19 mouse cellular contexts compared by ENCODE assay signal in the genomic region with DNA sequence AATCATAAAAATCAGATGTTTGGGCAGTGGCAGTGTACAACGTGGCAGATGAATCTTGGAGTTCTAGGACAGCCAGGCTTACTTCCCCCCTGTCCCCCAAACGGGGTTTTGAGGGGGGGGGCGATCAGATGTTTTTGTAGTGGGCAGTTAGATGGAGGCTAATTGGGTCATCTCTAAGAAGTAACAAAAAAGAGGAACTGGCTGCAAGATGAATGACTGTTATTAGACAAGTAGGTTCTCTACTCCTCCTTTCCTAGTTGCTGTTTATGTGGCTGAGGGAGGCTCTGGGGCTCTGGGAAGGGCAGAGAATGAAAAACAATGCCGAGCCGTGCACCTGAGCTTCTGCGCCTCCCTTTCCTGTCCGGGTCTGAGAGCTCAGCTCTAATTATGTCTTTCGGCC. TPM values are rescaled to one million over a fixed set of nuclear protein-coding genes. Genes with fewer than 3 reads are reported as not detected.
A peak's percentile ranks its signal among the peaks of the same experiment; 100 is the strongest.
DNase-seq lines count a peak whose midpoint lies in the region; ATAC-seq and TF ChIP-seq lines count a peak whose summit lies in the region.
"Had no signal": no experiment of that assay in that cellular context is flagged by ENCODE, and none has a peak within 500 bp of the region (broad histone marks: within the 10 kb centered on the region; RNA-seq: fewer than 3 reads in every experiment).

No protein-coding gene starts in this region.

- H3K27ac ChIP-seq in heart, embryonic 15.5 days = peak overlapping the region; percentile 16; the same call in 1 of the 2 replicates
- no peak overlapping the region for H3K27ac ChIP-seq in heart, embryonic 11.5 days (ENCODE audit: low read depth, low read length)
- peak overlapping the region; percentile 6; the same call in 1 of the 2 replicates for H3K27ac ChIP-seq in liver, postnatal 0 days (ENCODE audit: low read depth)
- H3K27ac ChIP-seq: embryonic facial prominence, embryonic 10.5 days; limb, embryonic 15.5 days; lung, embryonic 15.5 days; neural tube, embryonic 15.5 days had no signal

- WGBS in heart, embryonic 15.5 days = 59% methylated on average over 8 of the region's 8 CpGs
- 73% methylated on average over 8 of the region's 8 CpGs for WGBS in heart, embryonic 11.5 days (ENCODE audit: insufficient replicate concordance)
- WGBS in liver, postnatal 0 days (ENCODE audit: insufficient replicate concordance) = 29% methylated on average over 8 of the region's 8 CpGs

- peak; percentile 16 for DNase-seq in thymus, postnatal 25 days
- DNase-seq in thymus, postnatal 36 days = no peak
- no peak for DNase-seq in liver, postnatal 0 days
- DNase-seq in gastrocnemius, postnatal 14 days = no peak
- DNase-seq in embryo, embryonic 9.5 days (ENCODE audit: extremely low spot score) = no peak
- DNase-seq: adrenal gland, postnatal 10 days; cerebellum, postnatal 10 days; gastrocnemius, postnatal 36 days; heart, postnatal 10 days; right cerebral cortex, adult 18-20 months had no signal

- no peak for TF ChIP-seq CTCF in liver, postnatal 0 days (IDR thresholded peaks at IDR 0.05; ENCODE audit: low read depth)

- H3K36me3 ChIP-seq in heart, embryonic 15.5 days = no peaks in the 10 kb centered on the region
- H3K36me3 ChIP-seq in heart, embryonic 11.5 days (ENCODE audit: control insufficient read depth, insufficient read depth, low read length) = no peaks in the 10 kb centered on the region
- H3K36me3 ChIP-seq in liver, postnatal 0 days (replicated peaks; ENCODE audit: insufficient read depth, low read length) = no peaks in the 10 kb centered on the region
- H3K36me3 ChIP-seq: limb, embryonic 15.5 days; lung, embryonic 15.5 days; neural tube, embryonic 15.5 days had no signal

- no peak overlapping the region for H3K9ac ChIP-seq in heart, embryonic 15.5 days
- no peak overlapping the region for H3K9ac ChIP-seq in heart, embryonic 11.5 days (ENCODE audit: low read depth, low read length)
- no peak overlapping the region for H3K9ac ChIP-seq in liver, postnatal 0 days (replicated peaks)
- H3K9ac ChIP-seq: limb, embryonic 15.5 days; lung, embryonic 15.5 days; neural tube, embryonic 15.5 days had no signal

- H3K27me3 ChIP-seq in heart, embryonic 15.5 days = no peaks in the 10 kb centered on the region
- no peaks in the 10 kb centered on the region for H3K27me3 ChIP-seq in heart, embryonic 11.5 days (ENCODE audit: control insufficient read depth, insufficient read depth, low read length)
- no peaks in the 10 kb centered on the region for H3K27me3 ChIP-seq in liver, postnatal 0 days (ENCODE audit: insufficient read depth, low read length)
- H3K27me3 ChIP-seq: limb, embryonic 15.5 days; lung, embryonic 15.5 days; neural tube, embryonic 15.5 days had no signal

- no peak overlapping the region for H3K4me3 ChIP-seq in heart, embryonic 15.5 days
- no peak overlapping the region for H3K4me3 ChIP-seq in heart, embryonic 11.5 days (ENCODE audit: low read depth, low read length)
- H3K4me3 ChIP-seq in liver, postnatal 0 days (ENCODE audit: low read depth, low read length) = no peak overlapping the region
- H3K4me3 ChIP-seq: embryonic facial prominence, embryonic 10.5 days; erythroblast, embryonic 14.5 days; limb, embryonic 15.5 days; lung, embryonic 15.5 days; neural tube, embryonic 15.5 days had no signal

- no peak for TF ChIP-seq EP300 in liver, postnatal 0 days (IDR thresholded peaks at IDR 0.05; ENCODE audit: low read depth)

- no peak overlapping the region for H3K4me2 ChIP-seq in heart, embryonic 15.5 days
- H3K4me2 ChIP-seq in heart, embryonic 11.5 days = no peak overlapping the region
- no peak overlapping the region for H3K4me2 ChIP-seq in liver, postnatal 0 days (ENCODE audit: low read depth, low read length)
- H3K4me2 ChIP-seq: limb, embryonic 15.5 days; lung, embryonic 15.5 days; neural tube, embryonic 15.5 days had no signal

- intact Hi-C loops in gastrocnemius, postnatal 14 days (cut with DNase I; ENCODE audit: low total_unique reads) = no loop called here

- H3K4me1 ChIP-seq in heart, embryonic 15.5 days (replicated peaks) = peaks cover 25% of the 10 kb centered on the region
- H3K4me1 ChIP-seq in heart, embryonic 11.5 days (ENCODE audit: control insufficient read depth, insufficient read depth, low read length) = peaks cover 9% of the 10 kb centered on the region
- H3K4me1 ChIP-seq in liver, postnatal 0 days (ENCODE audit: insufficient read depth) = peaks cover 24% of the 10 kb centered on the region

- ATAC-seq in heart, embryonic 15.5 days (replicated peaks; ENCODE audit: insufficient number of reproducible peaks, insufficient read depth, low FRiP score, low read depth) = no peak
- no peak for ATAC-seq in heart, embryonic 11.5 days (replicated peaks; ENCODE audit: insufficient number of reproducible peaks, low FRiP score, low TSS enrichment)
- no peak for ATAC-seq in liver, postnatal 0 days
- no peak for ATAC-seq in megakaryocyte-erythroid progenitor cell, adult 5-6 weeks (replicated peaks; ENCODE audit: low FRiP score, low TSS enrichment, poor library complexity, severe bottlenecking)
- ATAC-seq: forebrain, embryonic 16.5 days had no signal

- no peaks in the 10 kb centered on the region for H3K9me3 ChIP-seq in heart, embryonic 15.5 days (replicated peaks)
- H3K9me3 ChIP-seq in heart, embryonic 11.5 days (replicated peaks; ENCODE audit: control insufficient read depth, low read length) = no peaks in the 10 kb centered on the region
- no peaks in the 10 kb centered on the region for H3K9me3 ChIP-seq in liver, postnatal 0 days (ENCODE audit: low read length)
- H3K9me3 ChIP-seq: embryonic facial prominence, embryonic 10.5 days; limb, embryonic 15.5 days; lung, embryonic 15.5 days; neural tube, embryonic 15.5 days had no signal

RNA-seq across cellular contexts. Expression of a gene that starts 13.9 kb away (rescaled TPM):
- 308 and 345 TPM in 2 replicates for polyA plus RNA-seq in heart, embryonic 15.5 days (2015; fragmentation: Nextera tagmentation; extraction: Ambion mirVana)
- polyA plus RNA-seq in heart, embryonic 11.5 days (2014; fragmentation: Nextera tagmentation; extraction: Ambion mirVana) = 410 and 416 TPM in 2 replicates
- 80.9 and 88.4 TPM in 2 replicates for polyA plus RNA-seq in liver, postnatal 0 days (2015; fragmentation: Nextera tagmentation; extraction: Ambion mirVana)
- 219 and 229 TPM in 2 replicates for total RNA-seq in megakaryocyte-erythroid progenitor cell, adult 5-6 weeks (2014; fragmentation: Nextera tagmentation)
- 109 and 158 TPM in 2 replicates for total RNA-seq in megakaryocyte-erythroid progenitor cell, adult 5-6 weeks (2017)
- 100 to 1,000 TPM; 104 to 119 TPM for total RNA-seq in gastrocnemius, postnatal 14 days (2021)

RNA-seq across cellular contexts. Expression of a gene that starts 36.2 kb away (rescaled TPM):
- polyA plus RNA-seq in heart, embryonic 15.5 days (2015; fragmentation: Nextera tagmentation; extraction: Ambion mirVana) = not detected in 2 replicates
- not detected in 2 replicates for polyA plus RNA-seq in heart, embryonic 11.5 days (2014; fragmentation: Nextera tagmentation; extraction: Ambion mirVana)
- 0.15 and 2.0 TPM in 2 replicates for polyA plus RNA-seq in liver, postnatal 0 days (2015; fragmentation: Nextera tagmentation; extraction: Ambion mirVana)
- total RNA-seq in megakaryocyte-erythroid progenitor cell, adult 5-6 weeks (2014; fragmentation: Nextera tagmentation) = not detected in 2 replicates
- not detected in 2 replicates for total RNA-seq in megakaryocyte-erythroid progenitor cell, adult 5-6 weeks (2017)
- total RNA-seq in gastrocnemius, postnatal 14 days (2021) = 100 to 1,000 TPM; 254 to 329 TPM
- polyA plus RNA-seq: embryonic facial prominence, embryonic 10.5 days; erythroblast, embryonic 14.5 days; forebrain, embryonic 16.5 days had no signal

RNA-seq across cellular contexts. Expression of a gene that starts 57.1 kb away (rescaled TPM):
- polyA plus RNA-seq in heart, embryonic 15.5 days (2015; fragmentation: Nextera tagmentation; extraction: Ambion mirVana) = 40.9 and 55.3 TPM in 2 replicates
- polyA plus RNA-seq in heart, embryonic 11.5 days (2014; fragmentation: Nextera tagmentation; extraction: Ambion mirVana) = 57.0 and 58.6 TPM in 2 replicates
- 50.1 and 55.5 TPM in 2 replicates for polyA plus RNA-seq in liver, postnatal 0 days (2015; fragmentation: Nextera tagmentation; extraction: Ambion mirVana)
- 76.3 and 86.5 TPM in 2 replicates for total RNA-seq in megakaryocyte-erythroid progenitor cell, adult 5-6 weeks (2014; fragmentation: Nextera tagmentation)
- 49.9 and 65.2 TPM in 2 replicates for total RNA-seq in megakaryocyte-erythroid progenitor cell, adult 5-6 weeks (2017)
- total RNA-seq in gastrocnemius, postnatal 14 days (2021) = 10 to 100 TPM; 14.5 to 19.6 TPM
